Mouse (Mus musculus): ENCODE results near the gene 2900026A02Rik.

Gene 2900026A02Rik

DNA sequence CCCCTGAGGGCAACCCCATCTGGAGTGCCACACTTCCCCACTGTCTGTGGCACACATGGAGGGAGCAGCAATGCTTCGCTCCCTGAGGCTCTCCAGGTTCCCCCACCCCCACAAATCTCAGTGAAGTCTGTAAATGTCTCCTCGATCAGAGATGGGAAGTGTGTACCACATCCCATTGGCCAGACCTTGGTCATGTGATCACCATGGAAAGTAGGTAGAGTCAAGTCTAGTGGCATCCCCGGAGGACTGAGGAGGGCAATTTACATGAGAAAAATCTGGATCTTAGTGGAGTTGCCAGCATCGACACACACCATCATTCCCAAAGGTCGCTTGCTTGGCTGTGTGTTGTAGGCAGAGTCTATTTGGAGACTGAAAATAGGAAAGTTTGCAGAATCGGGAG lies 182.4 kb downstream of the 2900026A02Rik start:
- no peak for DNase-seq (ENCODE audit: low spot score)
